Mouse (Mus musculus): ENCODE data around the gene Sult6b2.
A peak's percentile ranks its signal among the peaks of the same experiment; 100 is the strongest.

Gene Sult6b2

GRCm38 (mm10) chr6:142804402-142804801 is at the start of gene Sult6b2:
TSS of gene Sult6b2 (minus strand) at chr6:142804502.
- no peak for DNase-seq (ENCODE audit: low spot score in 2 of 2)

GRCm38 (mm10) chr6:142852419-142853377 is 48.4 kb upstream of the Sult6b2 start:
- no peak for DNase-seq (ENCODE audit: low spot score in 2 of 2)

- DNase-seq (ENCODE audit: low spot score in 2 of 2): no peak
Measured at GRCm38 (mm10) chr6:142850436-142850835, 46.1 kb upstream of the Sult6b2 start.

GRCm38 (mm10) chr6:142849326-142849725 is 45.0 kb upstream of the Sult6b2 start:
- DNase-seq (ENCODE audit: low spot score in 2 of 2): no peak

- no peak for DNase-seq (ENCODE audit: low spot score in 2 of 2)
Measured at GRCm38 (mm10) chr6:142847914-142848674, 43.8 kb upstream of the Sult6b2 start.

GRCm38 (mm10) chr6:142846855-142847254 is 42.6 kb upstream of the Sult6b2 start:
- DNase-seq (ENCODE audit: low spot score in 2 of 2): no peak

- DNase-seq (ENCODE audit: low spot score in 2 of 2): no peak
Measured at GRCm38 (mm10) chr6:142845066-142845465, 40.8 kb upstream of the Sult6b2 start.

- no peak for DNase-seq (ENCODE audit: low spot score in 2 of 2)
Measured at GRCm38 (mm10) chr6:142844061-142844460, 39.8 kb upstream of the Sult6b2 start.

GRCm38 (mm10) chr6:142838501-142838900 is 34.2 kb upstream of the Sult6b2 start:
- DNase-seq (ENCODE audit: low spot score in 2 of 2): no peak

- no peak for DNase-seq (ENCODE audit: low spot score in 2 of 2)
Measured at GRCm38 (mm10) chr6:142837326-142837725, 33.0 kb upstream of the Sult6b2 start.

GRCm38 (mm10) chr6:142835726-142836125 is 31.4 kb upstream of the Sult6b2 start:
- DNase-seq (ENCODE audit: low spot score in 2 of 2): no peak

GRCm38 (mm10) chr6:142834911-142835310 is 30.6 kb upstream of the Sult6b2 start:
- no peak for DNase-seq (ENCODE audit: low spot score in 2 of 2)

GRCm38 (mm10) chr6:142831706-142832105 is 27.4 kb upstream of the Sult6b2 start:
- DNase-seq (ENCODE audit: low spot score in 2 of 2): no peak

- DNase-seq (ENCODE audit: low spot score in 2 of 2): no peak
Measured at GRCm38 (mm10) chr6:142831243-142831642, 26.9 kb upstream of the Sult6b2 start.

- DNase-seq (ENCODE audit: low spot score in 2 of 2): no peak
Measured at GRCm38 (mm10) chr6:142830221-142830620, 25.9 kb upstream of the Sult6b2 start.

- no peak for DNase-seq (ENCODE audit: low spot score in 2 of 2)
Measured at GRCm38 (mm10) chr6:142825449-142825848, 21.1 kb upstream of the Sult6b2 start.

GRCm38 (mm10) chr6:142823008-142823787 is 18.9 kb upstream of the Sult6b2 start:
- DNase-seq (ENCODE audit: low spot score in 2 of 2): no peak

GRCm38 (mm10) chr6:142818306-142818705 is 14.0 kb upstream of the Sult6b2 start:
- DNase-seq (ENCODE audit: low spot score in 2 of 2): no peak

GRCm38 (mm10) chr6:142815513-142815912 is 11.2 kb upstream of the Sult6b2 start:
- DNase-seq (ENCODE audit: low spot score in 2 of 2): no peak

- peak; percentile 47 to 72 for DNase-seq (ENCODE audit: low spot score in 2 of 2)
Measured at GRCm38 (mm10) chr6:142814495-142814921, 10.2 kb upstream of the Sult6b2 start.

GRCm38 (mm10) chr6:142814011-142814410 is 9.7 kb upstream of the Sult6b2 start:
- DNase-seq (ENCODE audit: low spot score in 2 of 2): no peak

GRCm38 (mm10) chr6:142812969-142813368 is 8.7 kb upstream of the Sult6b2 start:
- DNase-seq (ENCODE audit: low spot score in 2 of 2): no peak

All from urinary bladder, adult 18-20 months (tissue).